Mouse (Mus musculus) embryonic stem cell, embryonic (primary cell): ENCODE measurements at regions not wholly inside any gene's neighbourhood (a gene's known extent, or its start where the extent isn't known, plus 50 kb on each side); places are given as distances from the start of the nearest gene placed in this dataset.

ENCODE experiments used
- CTCF ChIA-PET, 4 experiments: fragments of 300-600 bp in 2 of 4; fragments of 350-600 bp in 2 of 4; sonication (Branson Sonifier 250); formaldehyde crosslinking; loops; one replicate each; lab custom pipeline; 2022; ENCODE audit warnings: inconsistent platforms in 2 of 4; lab: Charles Lee
- POLR2A ChIA-PET, 4 experiments: fragments of 300-600 bp in 2 of 4; fragments of 350-600 bp in 2 of 4; sonication (Branson Sonifier 250); formaldehyde crosslinking; loops; one replicate each; lab custom pipeline; 2022; ENCODE audit warnings: antibody characterized with exemption in 4 of 4, inconsistent platforms in 1 of 4; lab: Charles Lee

- CTCF ChIA-PET, result no interaction called here
- POLR2A ChIA-PET, result no interaction called here
Measured at GRCm38 (mm10) chr6:94926652-94927211, 190.3 kb upstream of the Kbtbd8 start.

- CTCF ChIA-PET, result no interaction called here
Measured at GRCm38 (mm10) chr6:94925408-94925807, 191.6 kb upstream of the Kbtbd8 start.

GRCm38 (mm10) chr6:94924338-94925039 is 192.6 kb upstream of the Kbtbd8 start:
- POLR2A ChIA-PET, result interaction anchor here in 1 of 4 experiments (1.4 kb wide), 1 partner anchor 11 kb away, joined by 3 read pairs; no protein-coding TSS in a partner anchor
- CTCF ChIA-PET, result interaction anchor here in 2 of 4 experiments (0.5 to 0.6 kb wide), 2 partner anchors 204 to 498 kb away, joined by 3 to 6 read pairs; no protein-coding TSS in a partner anchor

More at GRCm38 (mm10) chr6:94925408-94925807, 191.6 kb upstream of the Kbtbd8 start:
- POLR2A ChIA-PET, result interaction anchor here in 1 of 4 experiments (1.4 kb wide), 1 partner anchor 10 kb away, joined by 3 read pairs; no protein-coding TSS in a partner anchor

GRCm38 (mm10) chr6:94921741-94922140 is 195.3 kb upstream of the Kbtbd8 start:
- CTCF ChIA-PET, result no interaction called here
- POLR2A ChIA-PET, result no interaction called here

- CTCF ChIA-PET, result no interaction called here
- POLR2A ChIA-PET, result no interaction called here
Measured at GRCm38 (mm10) chr6:94920770-94921169, 196.3 kb upstream of the Kbtbd8 start.

- ChIA-PET POLR2A (no interaction called here), CTCF (no interaction called here)
Measured at GRCm38 (mm10) chr6:94919194-94919743, 197.8 kb upstream of the Kbtbd8 start.

- CTCF ChIA-PET, result no interaction called here
- POLR2A ChIA-PET, result interaction anchor here in 1 of 4 experiments (0.6 to 1.2 kb wide), 3 partner anchors 19 to 125 kb away, joined by 3 to 5 read pairs (median 3); no protein-coding TSS in a partner anchor
Measured at GRCm38 (mm10) chr6:94915842-94916620, 201.0 kb upstream of the Kbtbd8 start.

- POLR2A ChIA-PET, result interaction anchor here in 1 of 4 experiments (1.1 kb wide), 1 partner anchor 139 kb away, joined by 3 read pairs; no protein-coding TSS in a partner anchor
Measured at GRCm38 (mm10) chr6:94911836-94912235, 205.2 kb upstream of the Kbtbd8 start.

GRCm38 (mm10) chr6:94911374-94911773 is 205.7 kb upstream of the Kbtbd8 start:
- POLR2A ChIA-PET, result interaction anchor here in 2 of 4 experiments (0.6 to 1.1 kb wide), 2 partner anchors 138 to 807 kb away, joined by 3 read pairs; partner anchors contain the start of gene Suclg2 (in 1 of the 2)
- CTCF ChIA-PET, result no interaction called here

More at GRCm38 (mm10) chr6:94911836-94912235, 205.2 kb upstream of the Kbtbd8 start:
- CTCF ChIA-PET, result no interaction called here

GRCm38 (mm10) chr6:94900862-94901261 is 200.9 kb upstream of the Lrig1 start:
- ChIA-PET POLR2A (no interaction called here), CTCF (no interaction called here)

- ChIA-PET POLR2A (interaction anchor here in 1 of 4 experiments (1.1 kb wide), 1 partner anchor 9 kb away, joined by 3 read pairs; no protein-coding TSS in a partner anchor), CTCF (no interaction called here)
Measured at GRCm38 (mm10) chr6:94898881-94899280, 198.9 kb upstream of the Lrig1 start.

- ChIA-PET CTCF (interaction anchor here in 1 of 4 experiments (0.6 kb wide), 2 partner anchors 366 to 425 kb away, joined by 3 to 4 read pairs; no protein-coding TSS in a partner anchor), POLR2A (interaction anchor here in 1 of 4 experiments (0.5 kb wide), 2 partner anchors 13 to 172 kb away, joined by 3 read pairs; no protein-coding TSS in a partner anchor)
Measured at GRCm38 (mm10) chr6:94890165-94890564, 190.2 kb upstream of the Lrig1 start.

GRCm38 (mm10) chr6:94889271-94889670 is 189.3 kb upstream of the Lrig1 start:
- ChIA-PET POLR2A (no interaction called here), CTCF (no interaction called here)

- POLR2A ChIA-PET, result interaction anchor here in 1 of 4 experiments (1.0 kb wide), 1 partner anchor 9 kb away, joined by 3 read pairs; no protein-coding TSS in a partner anchor
- CTCF ChIA-PET, result no interaction called here
Measured at GRCm38 (mm10) chr6:94881139-94881538, 181.2 kb upstream of the Lrig1 start.

GRCm38 (mm10) chr6:94875841-94876240 is 175.9 kb upstream of the Lrig1 start:
- ChIA-PET CTCF (no interaction called here), POLR2A (no interaction called here)

- ChIA-PET CTCF (no interaction called here), POLR2A (no interaction called here)
Measured at GRCm38 (mm10) chr6:94875065-94875464, 175.1 kb upstream of the Lrig1 start.

GRCm38 (mm10) chr6:94874415-94874814 is 174.5 kb upstream of the Lrig1 start:
- CTCF ChIA-PET, result no interaction called here
- POLR2A ChIA-PET, result no interaction called here

GRCm38 (mm10) chr6:94867952-94868351 is 168.0 kb upstream of the Lrig1 start:
- ChIA-PET CTCF (no interaction called here), POLR2A (no interaction called here)

GRCm38 (mm10) chr6:94865498-94865897 is 165.5 kb upstream of the Lrig1 start:
- ChIA-PET POLR2A (no interaction called here), CTCF (no interaction called here)
